In the genomic region with DNA sequence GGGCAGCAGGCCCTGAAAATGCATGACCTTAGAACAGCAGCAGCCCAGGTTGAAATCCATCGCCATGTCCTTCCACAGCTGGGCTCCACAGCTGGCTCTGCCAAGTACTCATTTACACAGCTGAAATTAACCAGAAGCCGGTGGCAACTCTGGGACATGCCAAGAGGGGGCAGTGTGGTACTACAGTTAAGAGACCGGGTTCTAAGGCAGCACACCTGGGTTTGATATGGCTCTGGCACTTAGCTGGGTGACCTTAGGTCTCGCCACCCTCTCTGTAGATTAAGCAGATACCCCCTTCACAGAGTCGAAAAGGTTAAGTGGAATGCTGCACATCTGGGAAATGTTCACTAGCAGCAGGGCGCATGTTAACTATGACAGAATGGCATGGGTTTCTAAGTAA, we compare ENCODE assay signal across 8 mouse cellular contexts. TPM values are rescaled to one million over a fixed set of nuclear protein-coding genes. Genes with fewer than 3 reads are reported as not detected.
DNase-seq lines count a peak whose midpoint lies in the region; ATAC-seq lines count a peak whose summit lies in the region.

No protein-coding gene starts in this region.

- 24% methylated on average over 6 of the region's 6 CpGs for WGBS in embryonic facial prominence, embryonic 10.5 days

- intact Hi-C loops in heart, postnatal 25 days (cut with DNase I) = loop anchor here (1.0 to 5.0 kb wide), 4 partner anchors 62 to 155 kb away; partner anchors contain the start of gene Nudt2

- DNase-seq in ES-CJ7 (ENCODE audit: low read depth, low spot score) = peak; percentile 71
- peak; percentile 58 for DNase-seq in adrenal gland, adult 8-10 months
- DNase-seq in embryonic facial prominence, embryonic 10.5 days (ENCODE audit: low spot score) = peak; percentile 87
- DNase-seq in heart, postnatal 25 days (ENCODE audit: low spot score) = peak; percentile 50
- DNase-seq in layer of hippocampus, postnatal 25 days (ENCODE audit: extremely low spot score in 1 of 2, low spot score in 1 of 2) = peak; percentile 53 to 81
- DNase-seq in skeletal muscle tissue, adult 2 months (ENCODE audit: low read depth, low spot score) = peak; percentile 71

- 0 out of 2 replicates have a peak, but pooled peaks cover 2% of the 10 kb centered on the region for H3K27me3 ChIP-seq in embryonic facial prominence, embryonic 10.5 days (replicated peaks; ENCODE audit: low read depth, poor library complexity, severe bottlenecking)

- no peak overlapping the region for H3K4me3 ChIP-seq in embryonic facial prominence, embryonic 10.5 days

- H3K4me1 ChIP-seq in embryonic facial prominence, embryonic 10.5 days = peaks cover 40% of the 10 kb centered on the region

- H3K9me3 ChIP-seq in embryonic facial prominence, embryonic 10.5 days = no peaks in the 10 kb centered on the region

- no peak overlapping the region for H3K27ac ChIP-seq in embryonic facial prominence, embryonic 10.5 days (replicated peaks)

- H3K36me3 ChIP-seq in embryonic facial prominence, embryonic 10.5 days (replicated peaks) = no peaks in the 10 kb centered on the region

- peak; percentile 70 for ATAC-seq in megakaryocyte-erythroid progenitor cell, adult 5-6 weeks (replicated peaks; ENCODE audit: low FRiP score, low TSS enrichment, poor library complexity, severe bottlenecking)
- no peak for ATAC-seq in erythroid progenitor cell, adult 5-6 weeks (replicated peaks; ENCODE audit: low FRiP score, poor library complexity, severe bottlenecking)

RNA-seq across cellular contexts. Expression of gene Fam219a, which starts 16.8 kb away (rescaled TPM):
- 10 to 100 TPM; 21.1 to 33.4 (median 27.0) TPM for total RNA-seq in adrenal gland, adult 8-10 months (2022)
- 2.0 and 2.6 TPM in 2 replicates for polyA plus RNA-seq in embryonic facial prominence, embryonic 10.5 days (2016; fragmentation: Nextera tagmentation; extraction: Ambion mirVana)
- total RNA-seq in heart, postnatal 25 days (2021) = 10 to 100 TPM; 12.5 to 14.3 TPM
- 100 to 1,000 TPM; 159 to 165 TPM for total RNA-seq in layer of hippocampus, postnatal 25 days (2021)
- 1.7 and 1.9 TPM in 2 replicates for total RNA-seq in megakaryocyte-erythroid progenitor cell, adult 5-6 weeks (2014; fragmentation: Nextera tagmentation)
- total RNA-seq in megakaryocyte-erythroid progenitor cell, adult 5-6 weeks (2017) = 0.11 and 0.52 TPM in 2 replicates
- total RNA-seq in erythroid progenitor cell, adult 5-6 weeks (2015; ENCODE audit: low replicate concordance) = 1.1 TPM in 1 of 2 replicates, not detected in the other
- total RNA-seq in erythroid progenitor cell, adult 5-6 weeks (2017; ENCODE audit: low replicate concordance) = 0.39 and 0.45 TPM in 2 replicates

RNA-seq across cellular contexts. Expression of gene Dnaic1, which starts 17.0 kb away (rescaled TPM):
- under 1 TPM in 3 of 4 experiments, not detected in 1; 0.49 to 0.94 (median 0.86) TPM for total RNA-seq in adrenal gland, adult 8-10 months (2022)
- 1.3 and 1.8 TPM in 2 replicates for polyA plus RNA-seq in embryonic facial prominence, embryonic 10.5 days (2016; fragmentation: Nextera tagmentation; extraction: Ambion mirVana)
- total RNA-seq in heart, postnatal 25 days (2021) = 1 to 10 TPM; 1.8 to 2.7 TPM
- total RNA-seq in layer of hippocampus, postnatal 25 days (2021) = 10 to 100 TPM in 1 of 2 experiments, 1 to 10 TPM in 1; 7.1 to 11.2 TPM
- total RNA-seq in megakaryocyte-erythroid progenitor cell, adult 5-6 weeks (2014; fragmentation: Nextera tagmentation) = not detected in 2 replicates
- total RNA-seq in megakaryocyte-erythroid progenitor cell, adult 5-6 weeks (2017) = not detected in 2 replicates
- total RNA-seq in erythroid progenitor cell, adult 5-6 weeks (2015; ENCODE audit: low replicate concordance) = not detected in 2 replicates
- total RNA-seq in erythroid progenitor cell, adult 5-6 weeks (2017; ENCODE audit: low replicate concordance) = not detected in 2 replicates

RNA-seq across cellular contexts. Expression of gene 1110017D15Rik, which starts 35.4 kb away (rescaled TPM):
- total RNA-seq in adrenal gland, adult 8-10 months (2022) = under 1 TPM in 2 of 4 experiments, not detected in 2; 0.38 to 0.68 TPM
- polyA plus RNA-seq in embryonic facial prominence, embryonic 10.5 days (2016; fragmentation: Nextera tagmentation; extraction: Ambion mirVana) = 5.3 and 6.1 TPM in 2 replicates
- not detected for total RNA-seq in heart, postnatal 25 days (2021)
- total RNA-seq in layer of hippocampus, postnatal 25 days (2021) = 1 to 10 TPM; 4.5 to 7.0 TPM
- not detected in 2 replicates for total RNA-seq in megakaryocyte-erythroid progenitor cell, adult 5-6 weeks (2014; fragmentation: Nextera tagmentation)
- not detected in 2 replicates for total RNA-seq in megakaryocyte-erythroid progenitor cell, adult 5-6 weeks (2017)
- not detected in 2 replicates for total RNA-seq in erythroid progenitor cell, adult 5-6 weeks (2015; ENCODE audit: low replicate concordance)
- total RNA-seq in erythroid progenitor cell, adult 5-6 weeks (2017; ENCODE audit: low replicate concordance) = not detected in 2 replicates

RNA-seq across cellular contexts. Expression of gene AI464131, which starts 49.7 kb away (rescaled TPM):
- total RNA-seq in adrenal gland, adult 8-10 months (2022) = 10 to 100 TPM in 3 of 4 experiments, 1 to 10 TPM in 1; 9.1 to 13.8 (median 10.6) TPM
- 5.7 and 8.9 TPM in 2 replicates for polyA plus RNA-seq in embryonic facial prominence, embryonic 10.5 days (2016; fragmentation: Nextera tagmentation; extraction: Ambion mirVana)
- 10 to 100 TPM; 10.2 to 10.4 TPM for total RNA-seq in heart, postnatal 25 days (2021)
- total RNA-seq in layer of hippocampus, postnatal 25 days (2021) = 10 to 100 TPM; 32.4 to 33.3 TPM
- 0.15 TPM in 1 of 2 replicates, not detected in the other for total RNA-seq in megakaryocyte-erythroid progenitor cell, adult 5-6 weeks (2014; fragmentation: Nextera tagmentation)
- total RNA-seq in megakaryocyte-erythroid progenitor cell, adult 5-6 weeks (2017) = not detected in 2 replicates
- not detected in 2 replicates for total RNA-seq in erythroid progenitor cell, adult 5-6 weeks (2015; ENCODE audit: low replicate concordance)
- 0.45 TPM in 1 of 2 replicates, not detected in the other for total RNA-seq in erythroid progenitor cell, adult 5-6 weeks (2017; ENCODE audit: low replicate concordance)

Comparison
In these comparisons a context has a peak if more than half of its experiments do, and no peak if none do; other contexts are left out.
1. RNA of gene Fam219a, which starts 16.8 kb away (total RNA-seq): 159 to 165 TPM in layer of hippocampus, postnatal 25 days; 21.1 to 33.4 TPM in adrenal gland, adult 8-10 months, 12.5 to 14.3 TPM in heart, postnatal 25 days, 0.11 to 1.9 TPM in megakaryocyte-erythroid progenitor cell, adult 5-6 weeks and 0.39 to 1.1 TPM in erythroid progenitor cell, adult 5-6 weeks; every median in the first group is over 4 times any median in the second.
2. Peak in every context shown above with its lines, with median percentiles within 50 percentile points of each other: DNase-seq.